Mouse (Mus musculus): ENCODE results near the gene Ebna1bp2. TPM values are rescaled to one million over a fixed set of nuclear protein-coding genes. Genes with fewer than 3 reads are reported as not detected.

Gene Ebna1bp2
- total RNA-seq, 2 experiments from 2014 or later, result 36.6 to 38.2 TPM

Other genes starting within 250 kb of the Ebna1bp2 start
- gene Szt2, start 211.5 kb upstream of the Ebna1bp2 start, total RNA-seq (2021), result 10 to 100 TPM; 11.3 to 13.1 TPM
- 10 to 100 TPM; 35.7 to 47.1 TPM for gene Med8, start 211.5 kb upstream of the Ebna1bp2 start, total RNA-seq (2021)
- gene Elovl1, start 192.7 kb upstream of the Ebna1bp2 start, total RNA-seq (2021), result 10 to 100 TPM; 17.8 to 19.4 TPM
- 1 to 10 TPM; 1.5 to 2.3 TPM for gene Cdc20, start 183.4 kb upstream of the Ebna1bp2 start, total RNA-seq (2021)
- gene Mpl, start 163.3 kb upstream of the Ebna1bp2 start, total RNA-seq (2021), result under 1 TPM; 0.21 to 0.42 TPM
- 10 to 100 TPM; 64.0 to 75.8 TPM for gene Tie1, start 130.7 kb upstream of the Ebna1bp2 start, total RNA-seq (2021)
- gene 2610528J11Rik, start 93.8 kb upstream of the Ebna1bp2 start, total RNA-seq (2021), result not detected
- gene Tmem125, start 76.8 kb upstream of the Ebna1bp2 start, total RNA-seq (2021), result under 1 TPM in 1 of 2 experiments, not detected in 1; 0.17 TPM
- under 1 TPM in 1 of 2 experiments, not detected in 1; 0.05 TPM for gene Cfap57, start within 50 bp of the Ebna1bp2 start, total RNA-seq (2021)
- gene Olfr62, start 38.2 kb downstream of the Ebna1bp2 start, total RNA-seq (2021), result not detected
- gene Olfr1342, start 72.0 kb downstream of the Ebna1bp2 start, total RNA-seq (2021), result not detected
- gene Olfr1341, start 82.7 kb downstream of the Ebna1bp2 start, total RNA-seq (2021), result not detected
- gene Olfr1340, start 99.3 kb downstream of the Ebna1bp2 start, total RNA-seq (2021), result not detected
- gene Olfr1339, start 111.4 kb downstream of the Ebna1bp2 start, total RNA-seq (2021), result not detected
- gene Olfr1338, start 137.9 kb downstream of the Ebna1bp2 start, total RNA-seq (2021), result not detected
- gene Olfr1337, start 161.8 kb downstream of the Ebna1bp2 start, total RNA-seq (2021), result not detected
- gene Olfr1335, start 189.1 kb downstream of the Ebna1bp2 start, total RNA-seq (2021), result not detected
- gene Olfr1333, start 215.5 kb downstream of the Ebna1bp2 start, total RNA-seq (2021), result not detected
- gene Olfr1331, start 243.8 kb downstream of the Ebna1bp2 start, total RNA-seq (2021), result not detected

Measured in heart, postnatal 25 days (tissue).